Mouse (Mus musculus): Measurements from ENCODE around the gene Dbf4. TPM values are rescaled to one million over a fixed set of nuclear protein-coding genes. Genes with fewer than 3 reads are reported as not detected.

The Dbf4 gene
- 10 to 100 TPM in 1 of 3 experiments, 1 to 10 TPM in 2; 7.2 to 31.0 (median 8.9) TPM for polyA plus RNA-seq (2017; shearing (Covaris generic))

DNA sequence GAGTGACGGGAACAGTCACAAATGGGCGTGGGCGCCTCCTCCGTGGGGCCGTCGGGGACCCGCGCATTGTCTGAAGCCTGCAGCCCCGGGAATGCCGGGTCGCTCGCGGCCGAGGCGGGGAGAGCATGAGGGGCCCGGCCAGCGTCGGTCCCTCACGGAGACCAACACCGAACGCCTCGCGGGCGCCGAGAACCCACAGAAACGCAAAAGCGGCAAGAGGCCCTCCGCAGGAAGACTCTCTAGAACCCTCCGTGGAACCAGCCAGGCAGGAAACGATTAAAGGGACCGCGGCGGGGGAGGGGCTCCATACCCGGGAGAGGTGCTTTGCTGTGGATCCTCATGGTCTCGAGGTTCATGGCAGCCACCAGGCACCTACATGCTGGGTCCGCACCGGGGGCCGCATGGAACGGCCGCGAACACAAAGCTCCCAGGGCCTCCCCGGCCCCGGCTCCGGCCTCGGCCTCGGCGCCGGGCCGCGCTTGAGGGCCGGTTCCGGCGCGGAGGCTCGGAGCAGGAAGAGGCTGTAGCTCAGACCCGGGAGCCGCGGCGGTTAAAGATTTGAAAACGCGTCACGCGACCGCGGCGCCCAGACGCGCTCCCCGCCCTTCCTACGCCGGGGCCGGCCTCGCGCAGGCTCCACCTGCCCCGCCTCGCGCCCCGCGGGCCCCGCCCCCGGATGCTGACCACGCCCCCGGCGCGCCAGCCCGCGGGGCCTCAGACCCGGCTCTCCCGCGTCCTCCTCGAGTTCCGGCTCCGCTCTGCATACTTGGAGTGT, at the start of gene Dbf4, which contains the start of gene Slc25a40:
Gene Dbf4 (minus strand): TSS at position 560 of the 775 bp plus-strand sequence.
Gene Slc25a40 (plus strand): TSS at position 694 of the 775 bp plus-strand sequence.
- peak; percentile 77 for ATAC-seq

DNA sequence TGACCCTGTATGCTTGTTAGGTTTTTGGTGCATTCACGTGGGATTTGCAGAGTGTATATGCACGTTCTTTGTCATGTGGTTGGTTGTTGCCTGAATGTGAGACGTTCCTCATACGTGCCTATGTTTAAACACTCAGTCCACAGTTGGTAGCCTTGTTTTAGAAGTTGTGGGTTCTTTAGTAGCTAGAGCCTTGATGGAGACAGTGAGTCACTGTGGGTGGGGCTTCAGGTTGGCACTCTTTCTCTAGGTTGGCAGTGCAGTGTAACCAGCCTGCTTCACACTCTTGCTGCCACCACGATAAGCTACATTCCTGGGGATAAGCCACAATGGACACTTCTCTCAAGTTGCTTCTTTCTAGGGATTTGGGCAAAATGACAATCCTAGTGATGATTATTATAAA, 34.0 kb upstream of the Dbf4 start:
- peak; percentile 75 for ATAC-seq

DNA sequence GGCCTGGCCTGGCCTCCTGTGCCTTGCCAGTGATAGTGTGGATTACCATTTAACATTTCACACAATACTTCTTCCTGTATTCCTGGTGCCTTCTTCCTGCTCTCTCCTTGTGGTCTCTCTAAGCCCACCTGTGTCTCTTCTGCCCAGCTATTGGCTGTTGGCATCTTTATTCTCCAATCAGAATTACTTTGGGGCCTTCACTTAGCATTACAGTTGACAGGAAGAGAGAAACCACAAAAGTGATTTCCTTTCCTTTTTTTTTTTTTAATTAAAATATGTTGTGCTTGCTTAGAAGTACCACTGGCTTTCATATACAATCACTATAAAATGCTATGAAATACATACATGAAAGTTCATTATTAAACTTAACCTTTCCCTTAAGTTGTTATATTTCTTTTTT, 33.0 kb upstream of the Dbf4 start:
- ATAC-seq, result peak; percentile 77

GRCm38 (mm10) chr5:8439095-8439494, 16.6 kb upstream of the Dbf4 start:
- ATAC-seq, result no peak

GRCm38 (mm10) chr5:8437481-8438156, 15.1 kb upstream of the Dbf4 start:
- no peak for ATAC-seq

DNA sequence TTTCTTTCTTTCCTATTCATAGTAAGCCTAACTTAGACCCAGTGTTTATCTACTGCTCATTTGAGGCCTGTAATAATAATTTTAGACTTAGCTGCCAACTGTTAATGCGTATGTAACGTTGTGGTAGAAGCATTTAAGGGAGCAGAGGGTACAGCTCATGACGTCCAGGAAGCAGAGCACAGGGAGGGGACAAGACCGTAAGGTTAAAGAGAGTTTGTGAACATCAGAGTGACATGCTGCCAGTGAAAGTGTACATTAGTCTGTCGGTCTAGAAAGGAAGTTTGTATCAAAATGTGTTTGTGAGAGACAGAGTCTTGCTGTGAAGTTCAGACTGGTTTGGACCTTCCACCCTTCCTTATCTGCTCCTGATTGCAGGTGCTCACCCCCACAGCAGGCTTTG, 3.4 kb upstream of the Dbf4 start:
- ATAC-seq, result no peak

DNA sequence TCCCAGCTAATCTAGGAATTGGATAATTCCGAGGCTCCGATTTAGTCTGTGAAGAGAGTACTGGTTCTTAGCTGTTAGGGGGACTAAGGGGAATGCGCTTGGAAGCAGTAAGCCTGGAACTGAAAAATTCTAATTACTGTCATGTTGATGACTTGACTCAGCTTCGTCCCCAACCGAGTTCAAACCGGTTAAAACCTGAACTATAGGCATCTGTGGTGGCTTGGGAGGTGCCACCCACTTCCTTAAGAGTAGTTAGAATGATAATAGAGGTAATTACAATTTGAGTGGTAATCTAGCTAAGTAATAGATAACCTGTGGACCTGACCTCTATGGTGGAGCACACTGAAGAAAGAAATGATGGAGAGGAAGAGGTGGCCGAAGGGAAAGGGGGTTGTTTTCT, 1.6 kb upstream of the Dbf4 start:
- peak; percentile 9 for ATAC-seq

- ATAC-seq, result peak; percentile 9
Measured at GRCm38 (mm10) chr5:8422932-8423928, 714 bp upstream of the Dbf4 start.

- no peak for ATAC-seq
Measured at GRCm38 (mm10) chr5:8421424-8421823, 1.1 kb downstream of the Dbf4 start.

GRCm38 (mm10) chr5:8417443-8417842, 5.1 kb downstream of the Dbf4 start:
- no peak for ATAC-seq

DNA sequence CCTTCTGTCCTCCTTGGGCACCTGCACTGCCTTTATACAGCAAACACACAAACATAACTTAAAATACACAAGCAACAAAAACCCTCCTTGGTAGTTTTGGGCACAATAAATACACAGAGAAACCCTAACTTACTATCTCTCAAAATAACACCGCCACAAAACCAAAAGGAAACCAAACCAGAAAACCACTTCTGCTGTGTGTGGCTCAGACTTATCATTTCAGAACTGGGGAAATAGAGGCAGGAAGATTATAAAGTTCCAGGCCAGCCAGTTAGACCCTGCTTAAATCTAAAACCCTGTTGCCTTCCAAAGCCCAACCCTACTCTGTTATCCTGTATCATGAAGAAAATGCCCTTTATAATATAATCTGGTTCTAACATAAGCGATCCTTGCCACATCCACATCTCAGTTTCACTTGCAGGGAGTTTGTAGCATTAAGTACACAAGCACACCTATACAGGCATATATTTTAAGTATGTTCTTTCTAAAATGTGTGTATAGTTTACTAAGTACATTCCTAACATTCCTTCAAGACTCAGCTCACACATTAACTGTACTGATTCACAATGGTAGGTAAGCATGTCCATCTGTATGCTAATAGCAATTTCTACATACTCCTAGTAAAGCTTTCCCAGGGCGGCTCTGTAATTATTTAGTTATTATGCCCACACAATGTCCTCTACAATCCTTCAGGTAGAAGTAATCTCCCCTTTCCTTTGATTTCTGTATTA, 5.7 kb downstream of the Dbf4 start:
- no peak for ATAC-seq

DNA sequence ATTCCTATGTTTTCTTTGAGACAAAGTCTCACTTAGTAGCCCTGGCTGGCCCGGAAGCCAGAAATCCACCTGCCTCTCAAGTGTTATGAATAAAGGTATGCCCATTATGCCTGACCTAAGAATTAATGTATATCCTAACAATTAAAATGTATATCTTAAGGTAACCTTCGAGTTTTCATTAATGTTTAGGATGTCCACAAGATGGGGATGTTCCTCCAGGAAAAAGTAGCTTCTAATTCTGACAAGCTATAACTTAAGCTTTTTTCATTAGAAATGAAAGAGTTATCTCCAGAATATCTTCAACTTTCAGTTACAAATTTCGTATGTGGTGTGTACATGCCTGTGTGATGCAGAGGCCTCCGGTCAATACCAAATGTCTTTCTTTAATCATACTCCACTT, 13.8 kb downstream of the Dbf4 start:
- ATAC-seq, result peak; percentile 35

DNA sequence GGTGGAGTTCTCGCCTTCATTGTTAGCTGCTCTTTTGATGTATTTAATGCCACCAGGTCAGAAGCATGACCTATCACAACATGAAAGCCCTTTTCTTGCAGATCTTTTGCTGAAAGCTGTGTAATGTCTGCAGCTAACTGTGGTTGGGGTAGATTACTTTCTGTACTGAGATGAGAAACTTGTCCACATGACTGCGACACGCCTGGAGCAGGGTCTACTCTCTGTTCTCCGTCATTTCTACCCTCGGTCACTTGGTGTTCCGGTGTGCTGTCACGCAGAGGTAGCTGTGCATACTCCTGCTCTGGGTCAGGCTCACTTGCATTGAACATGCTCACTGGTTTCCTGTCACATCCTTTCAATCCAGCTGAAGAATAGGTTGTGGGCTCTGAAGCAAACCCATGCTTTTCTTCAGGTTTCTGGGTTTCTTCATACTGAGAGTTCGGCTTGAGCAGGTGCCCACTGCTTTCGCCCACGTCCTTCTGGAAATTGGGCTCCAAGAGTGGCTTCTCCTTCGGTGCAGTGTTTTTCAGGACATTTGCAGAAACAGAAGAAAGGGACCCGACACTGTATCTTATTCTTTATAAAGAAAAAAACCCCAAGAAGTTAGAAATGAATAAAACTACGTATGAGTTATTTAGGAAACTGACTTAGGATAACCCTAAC, 24.8 kb downstream of the Dbf4 start:
- ATAC-seq, result no peak

- ATAC-seq, result no peak
Measured at GRCm38 (mm10) chr5:8393891-8394583, 28.5 kb downstream of the Dbf4 start.

DNA sequence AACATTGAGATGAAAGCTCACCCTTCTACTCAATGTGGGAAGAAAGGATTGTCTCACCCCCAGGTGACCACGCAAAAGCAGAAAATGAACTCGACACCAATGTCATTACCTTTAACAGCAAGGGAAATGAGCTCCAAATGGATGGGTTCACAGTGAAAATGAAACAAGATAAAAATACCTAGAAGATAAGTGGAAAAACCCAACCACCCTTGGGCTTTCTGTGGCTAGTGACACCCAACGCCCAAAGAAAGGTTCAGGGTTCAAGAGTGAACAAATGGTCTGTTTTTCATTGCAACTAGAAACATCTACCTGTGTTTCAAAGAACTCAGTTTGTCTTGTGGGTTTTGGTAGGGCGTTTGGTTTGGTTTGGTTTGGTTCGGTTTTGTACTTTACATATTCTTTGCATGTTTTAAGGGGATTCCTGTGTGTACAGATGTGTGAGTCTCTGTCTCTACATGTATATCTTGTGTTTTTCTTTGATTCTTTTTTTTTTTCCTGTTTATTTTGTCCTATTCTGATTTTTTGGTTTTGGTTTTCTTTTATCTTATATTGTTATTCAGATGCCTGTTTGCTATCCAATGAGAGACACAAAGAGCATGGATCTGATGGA, 48.1 kb downstream of the Dbf4 start:
- no peak for ATAC-seq

DNA sequence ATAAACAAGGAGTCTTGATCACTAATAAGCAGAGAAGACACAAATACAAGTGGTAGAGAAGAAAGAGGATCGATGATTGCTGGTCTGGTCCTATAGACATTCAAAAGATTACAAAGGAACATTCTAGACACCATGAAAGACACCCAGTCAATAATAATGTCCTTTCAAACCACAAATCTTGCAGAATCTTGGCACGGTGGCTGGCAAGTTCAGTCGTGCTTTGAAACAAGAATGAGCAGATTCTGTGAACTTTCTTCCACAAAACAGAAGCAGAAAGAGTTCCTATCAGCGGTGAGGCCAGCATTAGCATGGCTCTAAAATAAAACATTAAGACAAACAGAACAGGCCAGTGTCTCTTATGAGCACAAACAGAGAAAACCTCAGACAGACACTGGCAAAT, 49.1 kb downstream of the Dbf4 start:
- no peak for ATAC-seq

- ATAC-seq, result no peak
Measured at GRCm38 (mm10) chr5:8368781-8369180, 53.7 kb downstream of the Dbf4 start.

DNA sequence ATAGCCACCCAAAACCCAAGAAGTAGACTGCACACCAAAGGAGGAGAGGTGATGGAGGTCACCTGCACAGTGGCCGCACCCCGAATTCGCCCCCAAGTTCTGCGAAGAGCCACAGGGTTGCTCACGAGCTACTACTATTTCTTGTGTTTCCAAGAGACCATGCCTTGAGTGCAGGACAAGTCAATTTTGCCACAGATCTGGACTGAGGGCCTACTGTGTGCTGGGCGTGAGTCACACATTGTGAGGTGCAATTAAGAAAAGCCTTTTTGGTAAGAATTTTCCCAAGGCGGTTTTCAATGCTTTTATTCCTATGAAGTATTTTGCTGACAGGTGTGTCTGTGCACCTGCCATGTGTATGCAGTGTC, 54.2 kb downstream of the Dbf4 start:
- ATAC-seq, result no peak

DNA sequence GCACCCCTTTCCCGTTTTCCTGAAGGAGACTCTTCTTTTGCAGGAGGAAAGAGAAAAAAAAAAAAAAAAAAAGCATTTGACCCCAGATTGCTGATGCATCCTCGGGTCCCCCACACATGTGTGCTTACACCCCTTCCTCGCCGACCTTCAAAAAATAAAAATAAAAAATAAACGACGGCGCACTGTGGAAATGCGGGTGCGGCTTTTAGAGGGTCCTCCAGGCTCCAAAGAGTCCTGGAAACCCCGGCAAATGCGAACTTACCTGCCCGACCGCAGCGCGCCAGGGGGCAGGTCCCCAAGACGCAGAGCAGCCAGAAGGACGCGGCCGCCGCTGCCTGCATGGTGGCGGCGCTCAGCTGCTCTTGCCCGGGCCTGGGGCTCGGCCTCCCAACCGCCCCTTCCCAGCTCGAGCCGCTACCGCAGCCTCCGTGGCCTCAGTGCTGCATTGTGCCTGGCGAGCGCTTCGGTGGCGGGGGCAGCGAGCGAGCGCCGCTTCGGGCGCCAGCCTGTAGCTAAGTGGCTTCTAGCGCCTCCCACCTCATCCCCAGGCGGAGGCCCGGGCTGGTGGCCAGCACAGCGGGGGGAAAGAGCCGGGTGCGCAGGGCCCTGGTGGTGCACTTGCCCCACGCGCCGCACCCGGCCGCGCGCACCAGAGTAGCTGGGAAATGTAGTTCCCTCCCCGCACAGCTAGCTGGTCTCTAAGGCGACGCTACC, 54.7 kb downstream of the Dbf4 start, which contains the start of gene Adam22:
Gene Adam22 (minus strand): TSS at position 547 of the 714 bp plus-strand sequence.
- no peak for ATAC-seq

Data from inflammation-experienced regulatory T-cells, adult 6 months (primary cell).